Mouse (Mus musculus) heart, adult 2 months (tissue): Measurements from ENCODE around the gene Col24a1. TPM values are rescaled to one million over a fixed set of nuclear protein-coding genes. Genes with fewer than 3 reads are reported as not detected.

ENCODE experiments used
- DNase-seq, 2 experiments: peaks; one replicate each; pipeline ENCODE4 v3.0.0; 2021
- H3K27ac ChIP-seq: fragments of 200-600 bp; 2 replicates; pipeline ENCODE4 v1.8.1; 2022
- H3K27me3 ChIP-seq: fragments of 200-500 bp; 2 replicates; pipeline ENCODE4 v1.6.1; 2012; ENCODE audit warnings: mild to moderate bottlenecking, low read length, inconsistent platforms, mixed read lengths; ENCODE audit not compliant: control insufficient read depth, insufficient read depth
- H3K36me3 ChIP-seq: fragments of 200-500 bp; 2 replicates; pipeline ENCODE4 v1.6.1; 2012; ENCODE audit warnings: low read length, inconsistent platforms; ENCODE audit not compliant: control insufficient read depth, insufficient read depth
- H3K4me1 ChIP-seq: fragments of 200-500 bp; 2 replicates; pipeline ENCODE4 v1.6.1; 2011; ENCODE audit warnings: low read length; ENCODE audit not compliant: control insufficient read depth, insufficient read depth
- H3K4me3 ChIP-seq: fragments of 200-600 bp; 2 replicates; pipeline ENCODE4 v1.8.1; 2022
- H3K79me2 ChIP-seq: fragments of 200-500 bp; replicated peaks from 2 replicates; pipeline ENCODE4 v1.6.1; 2012; ENCODE audit warnings: mild to moderate bottlenecking, inconsistent platforms, low read length, moderate library complexity, mixed read lengths; ENCODE audit not compliant: control insufficient read depth, insufficient read depth
- H3K9ac ChIP-seq: fragments of 200-500 bp; 2 replicates; pipeline ENCODE4 v1.6.1; 2012; ENCODE audit warnings: low read depth, mild to moderate bottlenecking, control low read depth, inconsistent platforms, low read length, mixed read lengths
- CTCF ChIP-seq: fragments of 200-600 bp; IDR thresholded peaks from 2 replicates; pipeline ENCODE4 v1.8.1; 2022; ENCODE audit warnings: antibody characterized with exemption, mild to moderate bottlenecking, moderate library complexity
- EP300 ChIP-seq: fragments of 200-500 bp; IDR thresholded peaks from 2 replicates; pipeline ENCODE4 v1.6.1; 2011; ENCODE audit warnings: low read depth, low read length, control low read depth; ENCODE audit not compliant: insufficient read depth
- POLR2A ChIP-seq: fragments of 200-500 bp; IDR thresholded peaks from 2 replicates; pipeline ENCODE4 v1.6.1; 2011; ENCODE audit warnings: mild to moderate bottlenecking, low read depth, low read length, control low read depth; ENCODE audit not compliant: insufficient read depth
- WGBS: fragments of 180-500 bp; shearing (Covaris S2); methylation state at CpG from one replicate; pipeline ENCODE4 v1.1.7; 2018; 5-methylcytosine and 5-hydroxymethylcytosine counted together
- intact Hi-C: fragments of 180-260 bp; cut with DNase I; formaldehyde crosslinking; loops from one replicate; pipeline ENCODE4 v1.15.1; 2025
- polyA plus RNA-seq: library from polyadenylated mRNA; depleted of rRNA; stranded (reverse); fragments of >200 nt; gene quantifications from 2 replicates; pipeline ENCODE4 v1.2.3, GENCODE M21; 2012
- total RNA-seq, 2 experiments: library from RNA; stranded (reverse); gene quantifications; 2 replicates each; pipeline ENCODE4 v1.2.3; 2021

Gene Col24a1
- total and polyA plus RNA-seq, 3 experiments = 0.05 to 0.07 (median 0.06) TPM

GRCm38 (mm10) chr3:145498127-145498526, 205.9 kb downstream of the Col24a1 start:
- no peak overlapping the region for H3K9ac ChIP-seq
- no peaks in the 10 kb centered on the region; the same call in 1 of the 2 replicates for H3K4me1 ChIP-seq
- no peaks in the 10 kb centered on the region for H3K36me3 ChIP-seq
- WGBS = 61% methylated on average over 3 of the region's 3 CpGs
- intact Hi-C loops = no loop called here
- no peak for TF ChIP-seq EP300
- no peak for TF ChIP-seq CTCF
- TF ChIP-seq POLR2A = no peak
- no peak for DNase-seq
- H3K4me3 ChIP-seq = no peak overlapping the region
- H3K27ac ChIP-seq = no peak overlapping the region
- no peaks in the 10 kb centered on the region for H3K79me2 ChIP-seq
- H3K27me3 ChIP-seq = no peaks in the 10 kb centered on the region; the same call in 1 of the 2 replicates

GRCm38 (mm10) chr3:145498893-145499292, 206.6 kb downstream of the Col24a1 start:
- H3K27me3 ChIP-seq = no peaks in the 10 kb centered on the region; the same call in 1 of the 2 replicates
- H3K4me1 ChIP-seq = no peaks in the 10 kb centered on the region; the same call in 1 of the 2 replicates
- no peak for DNase-seq
- no peaks in the 10 kb centered on the region for H3K79me2 ChIP-seq
- H3K27ac ChIP-seq = no peak overlapping the region
- intact Hi-C loops = no loop called here
- no peaks in the 10 kb centered on the region for H3K36me3 ChIP-seq
- TF ChIP-seq POLR2A (no peak), EP300 (no peak), CTCF (no peak)
- no peak overlapping the region for H3K4me3 ChIP-seq
- WGBS = 63% methylated on average over 6 of the region's 6 CpGs
- H3K9ac ChIP-seq = no peak overlapping the region

DNA sequence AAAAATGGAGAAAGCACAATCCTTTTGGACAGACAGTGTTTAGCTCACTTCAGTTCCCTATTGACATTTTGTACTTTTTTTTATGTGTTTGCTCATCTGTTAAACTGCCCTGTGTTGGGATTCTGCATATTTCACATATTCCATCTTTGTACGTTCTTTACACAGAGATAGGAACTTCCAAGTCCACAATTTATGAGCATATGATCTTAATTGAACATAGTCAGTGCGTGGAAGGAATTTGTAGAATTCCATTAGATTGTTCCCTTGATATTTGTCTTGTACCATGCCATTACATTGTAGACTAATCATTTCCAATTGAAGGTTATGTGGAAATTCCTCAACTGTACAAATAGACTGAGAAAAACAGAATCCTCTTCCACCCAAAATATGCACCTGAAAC, 212.6 kb downstream of the Col24a1 start:
- H3K4me3 ChIP-seq = no peak overlapping the region
- no peak for TF ChIP-seq POLR2A
- no peak for TF ChIP-seq CTCF
- no peak for TF ChIP-seq EP300
- intact Hi-C loops = no loop called here
- no peak for DNase-seq
- no peak overlapping the region for H3K9ac ChIP-seq
- no peak overlapping the region for H3K27ac ChIP-seq
- no peaks in the 10 kb centered on the region for H3K36me3 ChIP-seq
- H3K27me3 ChIP-seq = no peaks in the 10 kb centered on the region; the same call in 1 of the 2 replicates
- H3K4me1 ChIP-seq = no peaks in the 10 kb centered on the region; the same call in 1 of the 2 replicates
- WGBS = 69% methylated on average over 2 of the region's 2 CpGs
- H3K79me2 ChIP-seq = no peaks in the 10 kb centered on the region

DNA sequence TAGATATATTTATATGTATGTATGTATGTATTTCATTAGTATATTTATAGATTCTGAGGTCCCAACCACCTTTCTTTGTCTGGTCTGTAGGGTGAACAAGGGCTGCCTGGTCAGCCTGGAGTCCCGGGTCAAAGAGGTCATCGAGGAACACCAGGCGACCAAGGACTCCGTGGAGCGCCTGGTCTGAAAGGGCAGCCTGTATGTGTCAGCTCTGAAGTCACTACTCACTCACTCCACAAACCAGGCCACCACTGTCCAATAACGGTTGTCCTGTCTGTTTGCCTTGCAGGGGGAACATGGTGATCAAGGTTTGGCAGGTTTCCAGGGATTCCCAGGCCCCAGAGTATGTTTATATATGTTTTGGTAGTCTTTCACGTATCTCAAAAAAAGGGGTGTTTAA, 216.3 kb downstream of the Col24a1 start:
- no peaks in the 10 kb centered on the region for H3K27me3 ChIP-seq
- 77% methylated on average over 7 of the region's 7 CpGs for WGBS
- no peak for TF ChIP-seq EP300
- no peak for TF ChIP-seq CTCF
- no peak for TF ChIP-seq POLR2A

DNA sequence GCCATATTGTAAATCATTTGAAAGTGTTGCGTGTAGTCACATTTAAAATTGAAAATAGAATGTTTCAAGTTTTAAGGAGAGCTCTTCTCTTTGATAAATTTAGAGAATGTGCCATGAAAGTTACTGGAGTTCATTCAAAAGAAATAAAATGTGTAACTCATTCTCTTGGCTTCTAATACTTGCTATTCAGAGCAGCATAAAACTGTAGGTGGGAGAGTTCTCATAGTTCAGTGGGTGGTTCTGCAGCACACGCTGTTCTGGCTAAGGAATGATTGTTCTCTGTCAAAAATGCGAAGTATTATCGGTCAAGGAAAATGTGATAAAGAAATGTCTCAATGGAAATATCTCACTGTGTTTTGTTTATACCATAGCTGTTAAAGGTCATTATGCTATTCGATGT, 221.9 kb downstream of the Col24a1 start:
- Histone ChIP-seq H3K27ac (no peak overlapping the region), H3K27me3 (no peaks in the 10 kb centered on the region), H3K4me1 (no peaks in the 10 kb centered on the region; the same call in 1 of the 2 replicates), H3K9ac (no peak overlapping the region), H3K79me2 (no peaks in the 10 kb centered on the region), H3K36me3 (no peaks in the 10 kb centered on the region), H3K4me3 (no peak overlapping the region)
- TF ChIP-seq EP300 = no peak
- TF ChIP-seq POLR2A = no peak
- no peak for TF ChIP-seq CTCF
- intact Hi-C loops = no loop called here
- no peak for DNase-seq
- WGBS = 62% methylated on average over 5 of the region's 5 CpGs

More for the DNA sequence above, 216.3 kb downstream of the Col24a1 start:
- Histone ChIP-seq H3K79me2 (no peaks in the 10 kb centered on the region), H3K4me1 (no peaks in the 10 kb centered on the region), H3K36me3 (no peaks in the 10 kb centered on the region), H3K9ac (no peak overlapping the region), H3K4me3 (no peak overlapping the region), H3K27ac (no peak overlapping the region)
- DNase-seq = no peak
- intact Hi-C loops = no loop called here

GRCm38 (mm10) chr3:145521528-145522080, 229.3 kb downstream of the Col24a1 start:
- no peaks in the 10 kb centered on the region for H3K36me3 ChIP-seq
- WGBS = 47% methylated on average over 7 of the region's 7 CpGs
- H3K27me3 ChIP-seq = no peaks in the 10 kb centered on the region
- no peaks in the 10 kb centered on the region for H3K79me2 ChIP-seq
- DNase-seq = no peak
- intact Hi-C loops = no loop called here
- no peak overlapping the region for H3K9ac ChIP-seq
- H3K27ac ChIP-seq = no peak overlapping the region
- H3K4me1 ChIP-seq = no peaks in the 10 kb centered on the region; the same call in 1 of the 2 replicates
- no peak overlapping the region for H3K4me3 ChIP-seq
- TF ChIP-seq EP300 (no peak), POLR2A (no peak), CTCF (no peak)

- H3K4me3 ChIP-seq = no peak overlapping the region
- intact Hi-C loops = no loop called here
- TF ChIP-seq POLR2A (no peak), CTCF (no peak), EP300 (no peak)
- H3K79me2 ChIP-seq = no peaks in the 10 kb centered on the region
- WGBS = 69% methylated on average over 2 of the region's 2 CpGs
- no peak for DNase-seq
- H3K36me3 ChIP-seq = no peaks in the 10 kb centered on the region
- no peak overlapping the region for H3K9ac ChIP-seq
- no peaks in the 10 kb centered on the region for H3K27me3 ChIP-seq
- no peaks in the 10 kb centered on the region for H3K4me1 ChIP-seq
- no peak overlapping the region for H3K27ac ChIP-seq
Measured at GRCm38 (mm10) chr3:145522311-145522710, 230.0 kb downstream of the Col24a1 start.
